Mouse (Mus musculus) lung, postnatal 25 days (tissue): ENCODE results near the gene Por.

Experiments used
- DNase-seq: peaks from one replicate; pipeline ENCODE4 v3.0.0; 2022; ENCODE audit warnings: low spot score

The Por gene

DNA sequence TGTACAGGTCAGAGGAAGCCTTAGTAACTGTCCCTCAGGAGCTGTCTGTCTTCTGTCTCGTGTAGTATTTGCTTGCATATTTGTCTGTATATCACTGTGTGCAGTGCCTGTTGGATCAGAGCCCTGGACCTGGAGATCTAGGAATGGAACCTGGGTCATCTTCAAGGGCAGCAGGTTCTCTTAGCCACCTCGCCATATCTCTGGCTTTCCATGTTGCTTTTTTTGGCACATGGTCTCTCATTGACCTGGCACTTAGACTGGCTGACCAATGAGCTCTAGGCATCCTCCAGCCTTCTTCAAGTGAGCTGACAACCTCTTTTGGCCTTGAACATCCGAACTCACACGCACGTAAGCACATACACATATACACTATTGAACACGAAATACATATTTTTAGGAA is 32.4 kb downstream of the Por start:
- no peak for DNase-seq

DNA sequence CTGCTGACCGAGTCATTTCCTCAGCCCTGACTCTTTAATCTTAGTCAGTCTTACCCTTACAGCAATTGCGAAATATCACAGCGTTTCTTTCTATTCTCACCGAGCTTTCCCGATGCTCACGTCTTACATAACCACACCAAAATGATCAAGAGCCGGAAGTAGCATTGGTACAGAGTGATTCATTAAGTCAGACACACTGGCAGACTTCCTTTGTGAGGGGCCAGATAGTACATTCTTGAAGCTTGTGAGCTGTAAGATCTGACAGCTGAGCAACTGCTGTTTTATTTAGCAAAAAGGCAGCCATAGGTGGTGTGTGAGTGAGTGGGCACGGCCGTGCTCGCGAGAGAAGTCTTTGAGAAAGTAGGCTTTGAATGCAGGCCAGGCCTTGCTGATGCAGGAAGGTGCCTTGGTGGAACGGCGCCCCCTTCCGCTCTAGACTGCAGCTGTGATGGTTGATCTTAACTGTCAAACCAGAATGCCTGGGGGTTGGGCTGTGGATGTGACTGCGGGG is 32.9 kb downstream of the Por start:
- DNase-seq = peak; percentile 80

DNA sequence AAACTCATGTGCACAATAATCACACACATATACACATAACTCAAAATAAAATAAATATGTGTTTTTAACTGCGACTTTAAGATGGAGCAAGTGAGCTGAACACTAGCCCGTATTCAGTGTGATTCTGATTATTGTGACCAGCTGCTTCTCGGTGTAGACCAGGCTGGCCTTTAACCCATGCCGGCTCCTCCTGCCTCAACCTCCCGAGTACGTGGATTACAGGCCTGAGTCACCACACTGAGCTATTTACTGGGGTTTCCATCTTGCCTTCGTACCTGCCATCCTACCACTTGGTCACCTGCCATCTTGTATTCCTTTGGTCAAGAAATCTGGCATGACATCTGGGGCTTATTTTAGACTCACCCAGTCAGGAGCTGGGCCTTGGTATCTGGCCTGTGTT is 33.6 kb downstream of the Por start:
- DNase-seq = no peak

- no peak for DNase-seq
Observed at GRCm38 (mm10) chr5:135705383-135705782, 35.5 kb downstream of the Por start.

GRCm38 (mm10) chr5:135707039-135707438 is 37.2 kb downstream of the Por start:
- no peak for DNase-seq

GRCm38 (mm10) chr5:135707855-135708254 is 38.0 kb downstream of the Por start:
- no peak for DNase-seq

DNA sequence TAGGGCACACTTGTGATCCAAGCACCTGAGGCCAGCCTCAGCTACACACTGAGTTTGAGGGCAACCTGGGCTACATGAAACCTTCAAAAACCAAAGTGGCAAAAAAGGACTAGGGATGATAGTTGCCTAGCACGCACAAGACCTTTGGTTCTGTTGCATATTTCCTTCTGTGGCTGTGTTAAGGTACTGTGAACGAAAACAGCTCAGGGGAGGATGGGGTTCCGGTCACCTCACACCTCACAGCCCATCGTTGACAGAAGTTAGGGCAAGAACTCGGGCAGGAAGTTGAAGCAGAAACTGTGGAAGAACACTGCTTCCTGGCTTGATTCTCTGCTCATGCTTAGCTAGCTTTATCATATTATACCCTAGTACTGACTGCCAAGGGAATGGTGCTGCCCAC is 39.9 kb downstream of the Por start:
- no peak for DNase-seq

DNA sequence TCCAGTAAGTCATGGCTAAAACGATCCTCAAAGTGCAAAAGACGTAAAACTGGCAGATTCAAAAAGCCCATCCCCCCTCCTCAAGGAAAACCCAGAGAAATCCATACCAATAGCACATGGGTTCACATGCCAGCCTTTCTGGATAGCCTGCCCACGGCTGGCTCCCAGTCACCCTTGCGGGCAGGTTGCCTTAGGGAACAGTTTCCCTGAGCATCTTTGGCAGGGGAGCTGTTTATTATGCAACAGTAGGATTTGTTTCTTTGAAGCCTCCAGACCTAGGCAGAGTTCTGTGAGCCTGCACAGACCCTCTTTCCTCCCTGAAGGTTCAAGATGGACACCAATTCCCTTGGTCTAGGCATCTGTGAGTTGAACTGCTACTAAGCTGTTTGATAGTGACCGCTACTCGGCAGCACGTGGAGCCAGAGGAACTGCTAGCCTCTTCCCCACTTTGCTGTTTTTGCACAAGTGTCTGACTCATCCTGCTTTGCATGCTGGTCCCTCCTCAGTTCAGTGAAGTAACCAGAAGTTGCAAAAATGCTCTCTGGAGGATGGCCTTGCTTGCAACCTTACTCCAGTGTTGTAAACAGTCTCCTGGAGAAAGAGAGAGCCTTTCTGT is 40.9 kb downstream of the Por start:
- peak; percentile 68 for DNase-seq

GRCm38 (mm10) chr5:135711582-135712355 is 41.9 kb downstream of the Por start:
- no peak for DNase-seq

DNA sequence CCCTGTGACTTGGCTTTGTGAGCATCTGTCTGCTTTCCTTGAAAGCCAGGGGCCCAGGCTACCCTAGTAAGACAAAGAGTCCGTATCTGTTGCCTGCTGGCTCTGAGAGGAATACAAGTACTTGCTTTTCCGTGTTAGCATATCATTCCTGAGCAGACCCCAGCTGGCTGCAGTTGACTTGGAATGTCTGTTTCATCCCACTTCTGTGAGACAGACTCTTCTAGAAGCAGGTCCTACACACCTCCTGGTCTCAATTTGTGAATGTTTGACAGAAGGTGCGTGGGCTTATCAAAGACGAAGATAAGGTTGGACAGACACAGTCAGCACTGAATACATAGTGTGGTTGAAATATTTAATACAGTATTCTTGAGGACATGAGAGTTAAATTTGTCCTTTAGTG is 43.0 kb downstream of the Por start:
- no peak for DNase-seq

DNA sequence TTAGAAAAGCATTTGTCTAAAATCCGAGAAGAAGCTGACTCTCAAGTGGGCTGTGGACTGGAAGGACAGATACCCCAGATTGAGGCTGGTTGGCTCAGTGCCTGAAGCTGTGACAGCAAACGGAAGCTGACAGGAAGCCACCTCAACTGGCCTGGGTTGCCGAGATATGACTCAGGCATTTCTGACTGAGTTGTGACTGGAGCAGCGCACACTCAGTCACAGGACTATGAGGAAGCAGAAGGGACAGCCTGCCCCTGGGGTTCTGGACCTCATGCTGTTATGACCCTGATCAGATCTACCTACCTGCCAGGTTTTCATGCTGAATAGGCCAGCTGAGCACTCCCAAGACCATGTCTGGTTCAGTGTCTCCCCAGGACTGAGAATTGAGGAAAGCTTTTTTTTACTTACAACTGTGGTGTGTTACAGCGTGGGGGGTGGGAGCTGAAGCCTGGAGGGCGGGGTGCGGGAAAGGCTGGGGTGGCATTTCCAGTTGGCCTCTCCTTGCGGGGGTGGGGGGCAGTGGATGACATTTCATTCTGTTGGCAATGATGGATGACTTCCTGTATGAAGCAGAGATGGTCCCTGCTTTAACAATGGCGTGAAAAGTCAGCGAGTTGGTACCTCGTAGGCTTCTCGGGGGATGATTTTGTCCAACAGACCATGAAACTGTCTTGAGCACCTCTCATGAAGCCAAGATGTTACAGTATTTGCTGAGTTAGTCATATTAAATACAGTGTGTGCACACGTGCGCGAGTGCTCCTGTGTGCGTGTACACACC is 43.8 kb downstream of the Por start:
- peak; percentile 85 for DNase-seq

DNA sequence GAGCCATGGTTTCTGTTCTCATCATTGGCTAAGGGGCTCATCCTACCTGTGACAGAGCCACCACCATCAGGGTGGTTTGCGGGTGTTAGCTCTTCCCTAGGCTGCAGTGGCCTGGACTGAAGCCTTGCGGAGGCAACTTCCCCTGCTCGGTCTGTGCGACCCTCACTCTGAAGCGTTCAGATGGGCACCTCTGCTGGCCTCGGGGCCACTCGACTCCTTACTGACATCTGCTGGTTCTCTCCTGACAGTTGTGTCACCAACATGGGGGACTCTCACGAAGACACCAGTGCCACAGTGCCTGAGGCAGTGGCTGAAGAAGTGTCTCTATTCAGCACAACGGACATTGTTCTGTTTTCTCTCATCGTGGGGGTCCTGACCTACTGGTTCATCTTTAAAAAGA is 45.8 kb downstream of the Por start:
- DNase-seq = no peak

- no peak for DNase-seq
Observed at GRCm38 (mm10) chr5:135719586-135720120, 49.8 kb downstream of the Por start.

GRCm38 (mm10) chr5:135720121-135720520 is 50.3 kb downstream of the Por start:
- no peak for DNase-seq

GRCm38 (mm10) chr5:135721076-135721475 is 51.2 kb downstream of the Por start:
- DNase-seq = no peak

DNA sequence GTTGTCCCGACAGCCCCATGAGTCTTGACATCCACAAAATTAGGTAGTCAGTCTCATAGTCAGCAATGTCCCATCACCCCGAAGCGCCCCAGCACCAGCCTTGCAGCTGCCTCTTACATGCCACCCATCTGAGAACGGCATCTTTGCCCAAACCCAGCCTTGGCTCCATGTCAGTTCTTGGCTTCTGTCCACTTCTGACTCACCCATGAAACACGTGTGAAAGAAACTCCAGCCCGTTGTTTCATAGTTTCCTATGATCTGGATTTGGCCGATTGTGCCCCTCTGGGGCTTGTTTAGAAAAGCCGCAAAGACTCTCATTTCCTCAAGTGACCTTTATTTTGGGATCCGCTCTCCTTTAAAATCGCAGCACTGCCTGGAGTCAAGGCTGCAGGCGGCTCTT is 52.3 kb downstream of the Por start:
- peak; percentile 81 for DNase-seq

GRCm38 (mm10) chr5:135723165-135723751 is 53.4 kb downstream of the Por start:
- DNase-seq = no peak

GRCm38 (mm10) chr5:135724536-135725322 is 54.9 kb downstream of the Por start:
- no peak for DNase-seq

DNA sequence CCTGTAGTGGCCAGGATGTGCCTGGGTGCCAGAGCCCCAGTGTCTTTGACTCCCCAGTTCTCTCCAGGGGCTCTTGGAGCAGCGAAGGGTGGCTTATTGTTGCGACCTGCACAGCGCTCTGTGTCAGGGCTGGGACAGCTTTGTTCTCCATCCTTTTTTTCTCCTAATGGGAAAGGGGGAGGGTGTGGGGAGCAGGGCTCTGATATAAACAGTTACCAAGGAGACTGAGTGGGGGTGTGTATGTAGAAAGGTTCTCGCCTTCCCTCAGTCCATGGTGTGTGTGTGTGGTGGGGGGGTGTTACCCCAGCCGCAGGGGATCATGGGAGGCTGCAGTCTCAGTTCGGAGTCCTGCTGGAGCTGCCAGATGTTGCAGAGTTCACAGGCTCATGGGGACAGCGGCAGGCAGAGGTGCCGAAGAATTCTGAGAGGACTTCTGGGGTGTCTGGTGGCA is 55.6 kb downstream of the Por start:
- DNase-seq = peak; percentile 18

- no peak for DNase-seq
Observed at GRCm38 (mm10) chr5:135725991-135726390, 56.2 kb downstream of the Por start.

GRCm38 (mm10) chr5:135726641-135727346 is 57.0 kb downstream of the Por start:
- no peak for DNase-seq
